Mouse (Mus musculus) adrenal gland, postnatal 14 days (tissue): ENCODE measurements around the gene Scaf4. TPM values are rescaled to one million over a fixed set of nuclear protein-coding genes. Genes with fewer than 3 reads are reported as not detected.
A peak's percentile ranks its signal among the peaks of the same experiment; 100 is the strongest.

ENCODE experiments used
- DNase-seq: peaks from one replicate; pipeline ENCODE4 v3.0.0; 2021; ENCODE audit warnings: mixed read lengths
- total RNA-seq: library from RNA; stranded (reverse); gene quantifications from 2 replicates; pipeline ENCODE4 v1.2.3, GENCODE M21; 2021

Scaf4 gene
- total RNA-seq, 1 experiment from 2014 or later: 46.8 TPM

DNA sequence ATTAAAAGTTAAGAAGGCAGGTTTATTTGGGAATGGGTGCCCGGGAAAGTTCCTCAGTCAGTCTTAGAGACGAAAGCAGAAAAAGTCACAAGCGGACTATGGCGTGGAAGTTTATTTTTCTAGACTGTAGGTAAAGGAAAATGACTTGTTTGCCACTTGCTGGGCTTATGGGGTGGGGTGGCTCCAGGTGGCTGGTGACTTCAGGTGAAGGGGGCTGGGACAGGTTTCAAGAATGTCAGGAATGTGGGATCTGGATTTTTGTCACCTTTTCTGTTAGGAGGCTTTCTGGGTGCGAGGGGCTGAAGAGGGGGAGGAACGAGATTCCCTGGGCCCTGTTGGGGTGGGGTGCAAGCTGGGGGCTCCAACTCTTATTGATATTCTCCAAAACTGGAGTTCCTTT, 7.4 kb upstream of the Scaf4 start:
- DNase-seq: no peak

- DNase-seq: no peak
Measured at GRCm38 (mm10) chr16:90290962-90291361, 6.7 kb upstream of the Scaf4 start.

- peak; percentile 24 for DNase-seq
Measured at GRCm38 (mm10) chr16:90284916-90285315, 613 bp upstream of the Scaf4 start.

DNA sequence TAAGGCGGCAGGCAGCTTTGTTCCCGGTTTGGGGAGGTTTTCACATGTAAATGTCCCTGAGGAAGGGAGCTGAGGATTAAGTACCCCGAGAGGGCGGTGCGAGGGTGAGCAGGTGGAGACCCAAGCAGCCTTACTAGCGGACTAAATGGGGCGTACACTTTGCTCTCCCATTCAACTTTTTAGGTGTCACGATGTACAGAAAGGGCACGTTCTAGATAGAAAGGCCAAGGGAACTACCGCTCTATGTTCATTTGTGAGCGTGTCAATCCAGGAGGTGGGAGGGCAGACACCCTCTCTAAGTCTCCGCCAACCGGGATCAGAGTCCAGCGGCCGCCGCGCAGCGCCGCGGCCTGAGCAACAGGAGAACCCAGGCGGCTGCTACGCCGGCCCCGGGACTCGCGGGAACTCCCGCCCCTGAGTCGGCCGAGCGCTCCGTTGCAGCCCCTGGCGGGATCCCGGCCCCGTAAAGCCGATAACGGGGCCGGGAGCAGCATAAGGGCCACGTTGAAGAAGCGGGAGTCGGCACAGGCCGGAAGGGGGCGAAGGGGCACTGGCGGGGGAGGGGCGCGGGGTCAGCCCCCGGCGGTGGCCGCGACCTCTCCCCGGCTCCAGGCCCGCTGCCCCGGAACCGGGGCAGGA, 918 bp downstream of the Scaf4 start:
- DNase-seq: peak; percentile 70

GRCm38 (mm10) chr16:90282620-90283265, 1.6 kb downstream of the Scaf4 start:
- DNase-seq: no peak

- DNase-seq: no peak
Measured at GRCm38 (mm10) chr16:90281406-90281805, 2.9 kb downstream of the Scaf4 start.

GRCm38 (mm10) chr16:90280989-90281388, 3.3 kb downstream of the Scaf4 start:
- DNase-seq: no peak

DNA sequence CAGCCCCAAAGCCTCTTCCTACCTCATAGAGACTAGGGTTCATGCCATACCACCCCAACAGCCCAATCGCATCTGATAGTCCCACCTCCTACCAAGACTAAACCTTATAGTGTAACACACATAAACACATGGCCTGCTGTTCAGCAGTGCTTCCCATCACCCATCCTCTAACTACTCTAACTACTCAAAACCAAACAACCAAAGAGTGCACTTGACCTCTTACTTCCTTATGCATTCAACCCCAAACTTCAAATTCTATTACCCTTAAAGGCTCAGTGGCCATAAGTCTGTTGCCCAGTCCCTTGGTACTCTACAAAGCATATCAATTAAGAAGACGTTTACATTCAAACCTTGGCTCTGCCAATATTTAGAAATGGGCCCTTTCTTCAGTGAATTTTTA, 3.8 kb downstream of the Scaf4 start:
- no peak for DNase-seq

DNA sequence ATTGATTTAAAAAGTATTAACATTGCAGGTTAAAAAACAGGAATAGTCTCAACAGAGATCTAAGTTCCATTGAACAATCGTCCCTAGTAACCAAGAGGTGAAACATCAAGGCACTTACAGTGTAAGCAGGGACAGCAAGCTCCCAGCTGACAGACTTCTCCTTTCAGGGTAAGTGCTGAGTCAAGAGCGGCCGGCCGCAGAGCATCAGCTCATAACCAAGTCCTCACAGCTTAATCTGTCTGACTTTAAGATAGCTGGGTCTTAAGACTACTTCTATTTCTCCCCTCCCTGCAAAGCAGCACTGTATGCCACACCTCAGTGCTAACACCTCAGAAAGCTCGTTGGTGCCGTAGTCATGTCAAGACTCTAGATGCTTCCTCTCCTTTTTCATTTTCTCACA, 5.2 kb downstream of the Scaf4 start:
- DNase-seq: peak; percentile 29

GRCm38 (mm10) chr16:90275521-90275920, 8.8 kb downstream of the Scaf4 start:
- no peak for DNase-seq

DNA sequence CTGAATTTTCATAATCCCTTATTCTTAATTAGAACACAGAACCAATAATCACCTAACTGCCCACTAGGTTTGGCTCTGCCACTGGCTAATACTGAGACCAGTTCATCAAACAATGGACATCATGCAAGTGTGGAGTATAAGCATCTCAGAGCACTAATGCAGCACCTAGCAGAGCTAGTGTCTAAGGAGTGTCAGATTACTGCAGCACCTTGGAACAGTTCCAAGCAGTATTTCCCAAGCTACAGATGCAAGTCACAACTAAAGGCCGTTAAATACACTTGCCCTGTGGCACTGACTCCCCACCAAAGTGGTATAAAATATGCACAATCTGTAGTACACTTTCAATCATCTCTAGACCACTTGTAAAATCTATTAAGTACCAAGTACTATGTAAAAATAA, 17.7 kb downstream of the Scaf4 start:
- DNase-seq: peak; percentile 61

GRCm38 (mm10) chr16:90265106-90265505, 19.2 kb downstream of the Scaf4 start:
- no peak for DNase-seq

GRCm38 (mm10) chr16:90264021-90264420, 20.3 kb downstream of the Scaf4 start:
- no peak for DNase-seq

DNA sequence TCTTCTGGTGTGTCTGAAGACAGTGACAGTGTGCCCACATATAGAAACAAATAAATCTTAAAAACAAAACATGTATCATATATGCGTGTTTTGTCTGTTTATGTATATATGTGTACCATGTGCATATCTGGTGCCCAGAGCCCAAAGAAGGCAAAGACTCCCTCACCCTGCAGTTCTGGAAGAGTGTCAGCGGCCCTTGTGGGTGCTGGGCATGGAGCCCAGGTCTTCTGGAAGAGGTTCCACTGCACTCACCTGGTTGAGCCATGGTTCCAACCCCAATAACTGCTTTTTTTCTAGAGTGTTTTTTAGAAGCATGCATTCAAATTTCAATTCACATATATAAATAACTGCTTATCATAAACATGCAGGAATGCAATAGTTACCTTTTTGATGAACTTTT, 22.5 kb downstream of the Scaf4 start:
- DNase-seq: no peak

- no peak for DNase-seq
Measured at GRCm38 (mm10) chr16:90260097-90260496, 24.2 kb downstream of the Scaf4 start.

- DNase-seq: no peak
Measured at GRCm38 (mm10) chr16:90259623-90260022, 24.7 kb downstream of the Scaf4 start.

GRCm38 (mm10) chr16:90258950-90259349, 25.4 kb downstream of the Scaf4 start:
- no peak for DNase-seq

GRCm38 (mm10) chr16:90252521-90252920, 31.8 kb downstream of the Scaf4 start:
- DNase-seq: no peak

DNA sequence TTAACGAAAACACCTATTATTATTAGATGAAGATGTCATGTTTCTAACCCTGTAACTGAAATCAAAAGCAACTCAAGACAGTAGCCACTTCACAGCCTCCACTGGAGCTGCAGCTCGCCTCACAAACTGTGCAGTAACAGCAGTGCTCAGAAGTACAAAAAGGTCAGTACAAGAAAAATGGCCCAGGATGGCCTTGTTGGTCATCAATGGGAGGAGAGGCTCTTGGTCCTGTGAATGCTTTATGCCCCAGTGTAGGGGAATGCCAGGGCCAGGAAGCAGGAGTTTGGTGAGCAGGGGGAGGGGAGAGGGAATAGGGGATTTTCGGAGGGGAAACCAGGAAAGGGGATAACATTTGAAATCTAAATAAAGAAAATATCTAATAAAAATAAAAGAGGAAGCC, 33.0 kb downstream of the Scaf4 start:
- peak; percentile 57 for DNase-seq

DNA sequence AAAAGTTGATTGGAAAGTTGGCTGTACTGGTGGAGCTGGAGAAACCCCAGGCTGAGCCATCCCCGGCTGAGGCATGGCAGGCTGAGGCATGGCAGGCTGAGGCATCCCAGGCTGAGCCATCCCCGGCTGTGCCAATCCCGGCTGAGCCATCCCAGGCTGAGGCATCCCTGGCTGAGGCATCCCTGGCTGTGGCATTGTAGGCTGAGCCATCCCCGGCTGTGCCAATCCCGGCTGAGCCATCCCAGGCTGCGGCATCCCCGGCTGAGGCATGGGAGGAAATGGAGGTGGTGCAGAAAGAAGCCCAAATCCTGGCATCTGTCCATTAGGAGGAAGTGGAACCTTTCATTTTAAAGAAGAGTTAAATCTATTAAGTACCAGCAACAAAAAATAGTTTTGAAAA, 34.2 kb downstream of the Scaf4 start:
- DNase-seq: no peak

GRCm38 (mm10) chr16:90242426-90243304, 41.6 kb downstream of the Scaf4 start:
- no peak for DNase-seq

- DNase-seq: no peak
Measured at GRCm38 (mm10) chr16:90241875-90242274, 42.4 kb downstream of the Scaf4 start.

- no peak for DNase-seq
Measured at GRCm38 (mm10) chr16:90239128-90239746, 45.1 kb downstream of the Scaf4 start.
